Mouse (Mus musculus) liver, postnatal 0 days (tissue): ENCODE measurements around the gene Spry1. TPM values are rescaled to one million over a fixed set of nuclear protein-coding genes. Genes with fewer than 3 reads are reported as not detected.
A peak's percentile ranks its signal among the peaks of the same experiment; 100 is the strongest.

Source experiments
- ATAC-seq: fragments of 200-750 bp; cut with Nextera tagmentation; 2 replicates; pipeline ENCODE4 v1.8.0; 2017; ENCODE audit warnings: mild to moderate bottlenecking, moderate library complexity
- DNase-seq: peaks from one replicate; pipeline ENCODE4 v3.0.0-alpha.2; 2016
- H3K27ac ChIP-seq: fragments of 300-500 bp; sonication (generic); 2 replicates; pipeline ENCODE4 v1.5.1; 2014; ENCODE audit warnings: antibody characterized with exemption, moderate library complexity, mild to moderate bottlenecking, low read depth
- H3K27me3 ChIP-seq: fragments of 300-500 bp; sonication (generic); 2 replicates; pipeline ENCODE4 v1.6.1; 2014; ENCODE audit warnings: low read length, control low read depth, mixed read lengths; ENCODE audit not compliant: insufficient read depth
- H3K36me3 ChIP-seq: fragments of 300-500 bp; sonication (generic); replicated peaks from 2 replicates; pipeline ENCODE4 v1.6.1; 2014; ENCODE audit warnings: mild to moderate bottlenecking, control low read depth, low read length, moderate library complexity, mixed read lengths; ENCODE audit not compliant: insufficient read depth
- H3K4me1 ChIP-seq: fragments of 300-500 bp; sonication (generic); 2 replicates; pipeline ENCODE4 v1.6.1; 2014; ENCODE audit warnings: antibody characterized with exemption, mild to moderate bottlenecking, control low read depth; ENCODE audit not compliant: insufficient read depth
- H3K4me2 ChIP-seq: fragments of 300-500 bp; sonication (generic); 2 replicates; pipeline ENCODE4 v1.6.1; 2014; ENCODE audit warnings: low read depth, mild to moderate bottlenecking, low read length, moderate library complexity, mixed read lengths
- H3K4me3 ChIP-seq: fragments of 300-500 bp; sonication (generic); 2 replicates; pipeline ENCODE4 v1.5.1; 2014; ENCODE audit warnings: low read depth, low read length
- H3K9ac ChIP-seq: fragments of 300-500 bp; sonication (generic); replicated peaks from 2 replicates; pipeline ENCODE4 v1.6.1; 2014; ENCODE audit warnings: mild to moderate bottlenecking, moderate library complexity
- H3K9me3 ChIP-seq: fragments of 300-500 bp; sonication (generic); 2 replicates; pipeline ENCODE4 v1.6.1; 2016; ENCODE audit warnings: mild to moderate bottlenecking, control low read depth, low read length, mixed read lengths
- CTCF ChIP-seq: sonication (generic); IDR thresholded peaks from 2 replicates; pipeline ENCODE4 v1.5.1; 2016; ENCODE audit warnings: antibody characterized with exemption, low read depth
- EP300 ChIP-seq: IDR thresholded peaks from 2 replicates; pipeline ENCODE4 v1.6.1; 2016; ENCODE audit warnings: antibody characterized with exemption, low read depth, mild to moderate bottlenecking
- whole genome bisulfite sequencing: fragments of 180-500 bp; shearing (Covaris S2); extraction: QIAGEN DNeasy Blood & Tissue Kit; methylation state at CpG from one replicate; pipeline ENCODE4 v1.1.7; 2014; ENCODE audit not compliant: insufficient replicate concordance; 5-methylcytosine and 5-hydroxymethylcytosine counted together
- polyA plus RNA-seq: library from polyadenylated mRNA; unstranded; fragments of >200 nt; fragmentation: Nextera tagmentation; extraction: Ambion mirVana; gene quantifications from 2 replicates; pipeline ENCODE4 v1.2.1, GENCODE M21; 2015

Gene Spry1
- polyA plus RNA-seq, 1 experiment from 2014 or later: 3.7 TPM

DNA sequence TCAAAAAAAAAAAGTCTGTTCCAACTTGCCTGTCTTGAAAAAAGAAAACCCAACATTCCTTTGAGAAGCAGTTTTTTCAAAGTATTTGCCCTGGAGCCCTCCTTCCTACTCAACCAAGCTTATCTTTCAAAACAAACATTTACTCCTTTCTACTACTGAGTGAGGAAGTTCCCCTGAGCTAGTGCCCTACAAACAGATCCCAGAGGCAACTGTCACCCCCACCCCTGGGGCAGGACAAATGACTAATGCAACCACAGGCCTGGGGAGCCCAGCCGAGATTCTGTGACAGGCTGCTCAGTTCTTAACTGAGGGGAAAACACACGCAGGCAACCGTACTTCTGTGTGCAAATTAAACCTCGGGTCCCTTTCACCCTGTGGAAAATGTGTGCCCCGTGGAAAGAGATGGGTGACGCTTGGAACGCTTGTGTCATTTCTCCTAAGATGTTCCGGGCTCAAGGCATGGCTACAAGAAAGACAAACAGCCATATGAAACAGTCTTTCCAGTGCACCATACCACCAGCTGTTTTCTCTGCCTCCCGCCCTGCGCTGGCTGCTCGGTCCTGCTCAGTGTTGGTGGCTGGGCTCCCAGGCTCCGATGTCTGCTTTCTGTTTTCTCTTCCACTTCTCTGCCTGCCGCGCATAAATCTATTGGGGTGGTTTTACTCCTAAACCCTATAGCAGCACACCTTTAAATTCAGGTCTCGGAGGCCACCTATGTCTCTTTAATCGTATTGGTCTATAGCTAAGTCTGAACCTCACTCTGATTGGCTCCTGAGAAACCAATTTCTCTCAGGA lies 14.4 kb downstream of the Spry1 start:
- H3K27me3 ChIP-seq: no peaks in the 10 kb centered on the region
- TF ChIP-seq CTCF: no peak
- TF ChIP-seq EP300: no peak
- H3K27ac ChIP-seq: peak overlapping the region; percentile 58; the same call in 1 of the 2 replicates
- H3K4me2 ChIP-seq: peak overlapping the region; percentile 78
- H3K9ac ChIP-seq: peak overlapping the region; percentile 58
- peak; percentile 52 for ATAC-seq
- no peaks in the 10 kb centered on the region for H3K9me3 ChIP-seq
- peaks cover 27% of the 10 kb centered on the region for H3K4me1 ChIP-seq
- no peaks in the 10 kb centered on the region for H3K36me3 ChIP-seq
- 2% methylated on average over 16 of the region's 16 CpGs for WGBS
- DNase-seq: peak; percentile 56
- H3K4me3 ChIP-seq: peak overlapping the region; percentile 47

DNA sequence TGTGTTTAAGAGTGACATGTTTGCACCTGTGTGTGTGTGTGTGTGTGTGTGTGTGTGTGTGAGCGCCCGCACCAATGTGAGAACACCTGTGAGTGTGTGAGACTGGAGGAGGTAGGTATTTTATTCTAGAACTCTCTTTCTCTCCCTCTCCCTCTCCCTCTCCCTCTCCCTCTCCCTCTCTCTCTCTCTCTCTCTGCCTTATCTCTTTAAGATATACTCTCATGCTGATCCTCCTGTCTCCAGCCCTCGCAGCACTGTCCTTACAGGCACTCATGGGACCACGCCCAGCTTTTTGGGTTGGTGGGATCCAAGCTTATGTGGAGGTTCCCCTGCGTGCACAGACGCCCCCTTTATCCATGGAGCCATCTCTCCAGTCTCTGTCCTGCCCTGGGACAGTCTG lies 15.0 kb downstream of the Spry1 start:
- H3K4me3 ChIP-seq: peak overlapping the region; percentile 47
- no peak for TF ChIP-seq EP300
- no peak for TF ChIP-seq CTCF
- H3K36me3 ChIP-seq: no peaks in the 10 kb centered on the region
- no peak overlapping the region; the same call in 1 of the 2 replicates for H3K27ac ChIP-seq
- no peaks in the 10 kb centered on the region for H3K27me3 ChIP-seq
- peak overlapping the region; percentile 58; the same call in 1 of the 2 replicates for H3K9ac ChIP-seq
- ATAC-seq (no peak), DNase-seq (no peak)
- H3K4me2 ChIP-seq: peak overlapping the region; percentile 78
- H3K9me3 ChIP-seq: no peaks in the 10 kb centered on the region
- 41% methylated on average over 6 of the region's 6 CpGs for WGBS
- peaks cover 32% of the 10 kb centered on the region for H3K4me1 ChIP-seq

DNA sequence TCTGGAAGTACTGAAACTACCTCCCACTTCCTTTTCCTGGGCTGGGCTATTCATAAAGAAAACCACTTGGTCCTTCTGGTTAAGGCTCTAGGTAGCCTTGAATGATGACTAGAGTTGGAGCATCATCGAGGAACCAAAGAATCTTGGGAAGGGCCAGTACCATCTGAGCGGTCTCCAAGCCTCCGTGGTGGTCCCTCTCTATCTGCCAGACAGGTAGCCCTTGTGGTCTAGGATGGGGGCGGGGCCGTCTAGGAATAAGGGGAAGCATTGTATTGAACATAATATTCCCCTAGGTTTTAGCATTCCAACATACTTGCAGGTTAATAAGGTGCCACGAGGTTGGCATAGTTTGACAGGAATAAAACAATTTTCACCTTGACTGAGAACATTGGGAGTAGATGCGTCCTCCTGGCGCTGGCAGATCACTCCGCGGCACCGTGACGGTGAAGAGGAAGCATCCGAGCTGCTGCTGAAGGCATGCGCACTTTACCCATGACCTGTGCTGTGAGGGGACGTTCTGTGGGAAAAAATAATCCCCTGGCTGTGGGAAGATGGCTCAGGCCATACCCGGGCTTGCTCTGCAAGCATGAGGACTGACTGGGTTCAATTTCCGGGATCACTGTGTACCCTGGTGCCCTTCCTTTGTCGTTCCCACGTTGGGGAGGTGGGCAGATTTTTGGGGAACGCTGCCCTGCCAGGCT lies 16.3 kb downstream of the Spry1 start:
- WGBS: 24% methylated on average over 20 of the region's 20 CpGs
- Histone ChIP-seq H3K9ac (no peak overlapping the region), H3K9me3 (no peaks in the 10 kb centered on the region), H3K4me1 (peaks cover 38% of the 10 kb centered on the region), H3K27ac (no peak overlapping the region), H3K4me3 (no peak overlapping the region), H3K27me3 (no peaks in the 10 kb centered on the region), H3K4me2 (peak overlapping the region; percentile 52), H3K36me3 (no peaks in the 10 kb centered on the region)
- ATAC-seq (no peak), DNase-seq (no peak)
- TF ChIP-seq CTCF (no peak), EP300 (no peak)

DNA sequence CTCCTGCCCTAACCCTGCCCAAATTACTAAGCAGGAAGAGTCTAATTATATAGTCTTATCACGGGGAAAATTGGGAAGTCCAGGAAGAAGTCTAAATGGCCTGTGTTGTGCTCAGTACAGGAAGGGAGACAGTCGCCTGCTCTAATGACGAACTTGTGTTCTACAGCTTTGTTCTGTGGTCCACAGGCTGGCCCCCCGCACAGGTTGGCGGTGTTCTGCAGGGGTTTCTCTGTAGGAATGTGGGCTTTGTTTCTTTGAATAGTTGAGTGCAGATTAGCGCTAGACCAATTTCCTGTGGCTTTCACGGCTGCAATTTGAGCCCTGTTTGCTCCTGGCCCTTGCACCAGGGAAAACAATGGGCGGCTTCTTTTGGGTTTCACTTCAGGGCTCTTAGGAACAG lies 17.3 kb downstream of the Spry1 start:
- Histone ChIP-seq H3K27me3 (no peaks in the 10 kb centered on the region), H3K4me3 (no peak overlapping the region), H3K9ac (no peak overlapping the region), H3K36me3 (no peaks in the 10 kb centered on the region), H3K27ac (no peak overlapping the region), H3K9me3 (no peaks in the 10 kb centered on the region), H3K4me2 (peak overlapping the region; percentile 22; the same call in 1 of the 2 replicates), H3K4me1 (peaks cover 38% of the 10 kb centered on the region)
- ATAC-seq (no peak), DNase-seq (no peak)
- TF ChIP-seq CTCF (no peak), EP300 (no peak)
- 16% methylated on average over 8 of the region's 8 CpGs for WGBS

DNA sequence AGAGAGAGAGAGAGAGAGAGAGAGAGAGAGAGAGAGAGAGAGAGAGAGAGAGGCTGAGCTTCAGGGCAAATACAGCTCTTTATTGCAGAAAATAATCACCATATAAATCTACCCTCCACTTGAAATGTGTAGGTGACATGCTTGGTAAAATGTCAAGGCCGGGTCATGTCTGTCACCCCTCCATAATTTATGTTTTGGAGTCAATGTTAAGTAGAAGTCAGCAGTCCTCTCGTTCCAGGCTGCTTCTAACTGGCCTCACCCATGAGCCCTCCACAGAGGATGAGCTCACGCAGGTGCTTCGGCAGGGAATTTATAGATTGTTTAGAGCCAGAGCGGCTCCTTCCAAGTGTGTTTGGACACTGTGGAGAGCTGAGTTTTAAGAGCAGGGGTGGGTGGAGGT lies 18.4 kb downstream of the Spry1 start:
- no peaks in the 10 kb centered on the region for H3K27me3 ChIP-seq
- no peak overlapping the region for H3K4me3 ChIP-seq
- H3K9ac ChIP-seq: no peak overlapping the region
- H3K4me2 ChIP-seq: no peak overlapping the region
- peaks cover 38% of the 10 kb centered on the region for H3K4me1 ChIP-seq
- DNase-seq (no peak), ATAC-seq (no peak)
- H3K36me3 ChIP-seq: no peaks in the 10 kb centered on the region
- H3K27ac ChIP-seq: no peak overlapping the region
- WGBS: 70% methylated on average over 5 of the region's 5 CpGs
- no peaks in the 10 kb centered on the region for H3K9me3 ChIP-seq
- TF ChIP-seq EP300 (no peak), CTCF (no peak)

DNA sequence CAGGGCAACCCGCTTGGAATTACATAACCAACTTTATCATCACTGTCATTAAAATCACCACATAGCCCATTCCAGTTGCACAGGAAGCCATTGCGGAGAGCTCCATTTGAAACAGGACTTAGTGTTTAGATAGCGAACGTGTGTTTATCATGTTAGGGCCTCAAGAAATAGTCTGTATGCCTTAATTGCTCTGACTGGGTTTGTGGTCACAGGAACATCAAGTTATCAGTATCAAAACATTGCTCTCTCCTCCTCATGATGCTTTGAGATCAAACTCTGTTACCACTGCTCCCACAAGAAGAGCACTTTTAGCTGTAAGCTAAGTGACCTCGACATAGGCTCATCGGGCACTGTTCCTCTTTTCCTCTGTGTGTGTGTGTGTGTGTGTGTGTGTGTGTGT lies 19.9 kb downstream of the Spry1 start:
- peak; percentile 92 for TF ChIP-seq EP300
- TF ChIP-seq CTCF: no peak
- no peak overlapping the region for H3K9ac ChIP-seq
- H3K4me3 ChIP-seq: no peak overlapping the region
- no peak for DNase-seq
- WGBS: 27% methylated on average over 6 of the region's 6 CpGs
- H3K4me1 ChIP-seq: peaks cover 27% of the 10 kb centered on the region
- ATAC-seq: peak; percentile 88
- no peak overlapping the region for H3K4me2 ChIP-seq
- H3K27ac ChIP-seq: peak overlapping the region; percentile 39
- H3K9me3 ChIP-seq: no peaks in the 10 kb centered on the region
- H3K36me3 ChIP-seq: no peaks in the 10 kb centered on the region
- no peaks in the 10 kb centered on the region for H3K27me3 ChIP-seq
